Mouse (Mus musculus): ENCODE results near the gene Asb16. TPM values are rescaled to one million over a fixed set of nuclear protein-coding genes. Genes with fewer than 3 reads are reported as not detected.
A peak's percentile ranks its signal among the peaks of the same experiment; 100 is the strongest.

The Asb16 gene
- polyA plus RNA-seq, 1 experiment from 2014 or later: 0.05 TPM

DNA sequence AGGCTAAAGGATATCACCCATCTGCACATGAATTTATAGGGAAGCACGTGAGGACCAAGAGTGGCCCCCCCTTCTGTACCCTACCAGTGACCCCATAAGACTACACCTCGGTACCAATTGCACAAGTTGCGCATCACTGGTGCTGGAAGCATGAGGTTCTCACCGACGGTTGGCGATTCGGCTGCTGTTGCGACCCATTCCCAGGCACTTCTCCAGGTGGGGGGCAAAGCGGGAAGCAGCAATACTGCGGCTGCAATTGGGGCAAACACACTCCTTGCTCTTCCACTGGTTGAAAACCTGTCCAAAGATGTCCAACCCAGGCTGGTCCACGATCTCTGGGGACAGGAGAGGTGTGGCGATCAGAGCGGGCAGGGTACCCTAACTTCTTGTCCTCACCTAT is 25.4 kb downstream of the Asb16 start:
- H3K9me3 ChIP-seq (replicated peaks): no peaks in the 10 kb centered on the region
- H3K4me3 ChIP-seq: peak overlapping the region; percentile 94
- WGBS: 95% methylated on average over 13 of the region's 13 CpGs
- no peaks in the 10 kb centered on the region for H3K27me3 ChIP-seq (ENCODE audit: low read depth, poor library complexity, severe bottlenecking)
- DNase-seq (ENCODE audit: low spot score): no peak
- peaks cover 57% of the 10 kb centered on the region for H3K36me3 ChIP-seq
- peaks cover 37% of the 10 kb centered on the region for H3K4me1 ChIP-seq
- no peak overlapping the region for H3K27ac ChIP-seq (replicated peaks)

DNA sequence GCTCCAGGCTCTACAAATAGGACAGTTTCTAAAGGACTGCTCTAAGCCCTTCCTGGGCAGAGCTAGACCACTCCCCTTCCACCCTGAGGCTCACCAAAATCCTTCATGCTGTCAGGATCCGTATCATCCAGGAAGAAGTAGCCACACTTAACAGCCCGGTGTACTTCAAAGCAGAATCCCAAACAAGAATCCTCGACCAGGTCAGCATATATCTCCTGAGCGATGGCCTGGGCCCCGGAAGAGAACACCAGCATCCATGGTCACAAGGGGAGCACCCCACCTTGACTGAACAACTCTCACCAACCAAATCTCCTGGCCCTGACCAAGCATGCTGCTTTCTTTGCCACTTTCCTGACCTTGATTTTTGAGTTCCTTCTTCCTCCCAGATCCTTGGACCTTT is 25.9 kb downstream of the Asb16 start:
- H3K36me3 ChIP-seq: peaks cover 52% of the 10 kb centered on the region
- DNase-seq (ENCODE audit: low spot score): no peak
- 89% methylated on average over 5 of the region's 5 CpGs for WGBS

DNA sequence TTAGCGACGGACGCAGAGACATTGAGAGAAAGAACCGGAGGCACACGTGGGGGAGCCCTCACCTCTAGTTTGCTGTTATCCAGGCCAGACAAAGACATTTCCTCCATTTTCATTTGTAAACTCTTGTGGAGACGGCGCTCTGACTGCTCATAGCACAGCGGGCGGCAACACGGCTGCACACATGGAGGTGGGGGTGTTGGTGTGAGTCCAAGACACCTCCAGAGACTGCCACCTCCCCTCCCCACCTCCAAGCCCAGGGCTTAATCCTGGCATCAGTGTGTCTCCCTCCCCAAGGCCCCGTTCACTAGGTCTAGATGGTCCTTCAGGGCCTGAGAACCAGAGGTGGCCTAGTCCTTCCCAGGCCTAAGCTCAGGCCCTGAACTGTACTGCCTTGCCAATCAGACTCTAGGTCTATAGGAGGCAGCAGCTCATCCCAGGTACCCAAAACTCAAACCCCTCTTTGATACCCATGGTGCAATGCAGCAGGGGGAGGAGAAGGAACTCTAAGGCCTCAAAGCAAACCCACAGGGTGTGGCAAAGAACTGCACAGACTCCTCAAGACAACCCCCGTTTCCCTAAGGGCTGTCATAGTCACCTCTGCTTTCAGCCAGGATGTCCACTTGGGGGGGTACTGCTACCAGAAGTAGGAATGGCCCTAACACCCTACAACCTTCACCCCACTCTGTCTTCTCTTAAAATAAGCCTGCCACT is 26.5 kb downstream of the Asb16 start:
- H3K4me1 ChIP-seq: peaks cover 35% of the 10 kb centered on the region
- no peaks in the 10 kb centered on the region for H3K27me3 ChIP-seq (ENCODE audit: low read depth, poor library complexity, severe bottlenecking)
- no peaks in the 10 kb centered on the region for H3K9me3 ChIP-seq (replicated peaks)
- 82% methylated on average over 12 of the region's 12 CpGs for WGBS
- peak overlapping the region; percentile 94 for H3K4me3 ChIP-seq
- DNase-seq (ENCODE audit: low spot score): no peak
- peak overlapping the region; percentile 98 for H3K27ac ChIP-seq (replicated peaks)
- peaks cover 46% of the 10 kb centered on the region for H3K36me3 ChIP-seq

More for the DNA sequence above, 25.9 kb downstream of the Asb16 start:
- Histone ChIP-seq H3K27ac (replicated peaks) (no peak overlapping the region), H3K27me3 (ENCODE audit: low read depth, poor library complexity, severe bottlenecking) (no peaks in the 10 kb centered on the region), H3K4me3 (peak overlapping the region; percentile 94), H3K9me3 (replicated peaks) (no peaks in the 10 kb centered on the region), H3K4me1 (peaks cover 34% of the 10 kb centered on the region)

DNA sequence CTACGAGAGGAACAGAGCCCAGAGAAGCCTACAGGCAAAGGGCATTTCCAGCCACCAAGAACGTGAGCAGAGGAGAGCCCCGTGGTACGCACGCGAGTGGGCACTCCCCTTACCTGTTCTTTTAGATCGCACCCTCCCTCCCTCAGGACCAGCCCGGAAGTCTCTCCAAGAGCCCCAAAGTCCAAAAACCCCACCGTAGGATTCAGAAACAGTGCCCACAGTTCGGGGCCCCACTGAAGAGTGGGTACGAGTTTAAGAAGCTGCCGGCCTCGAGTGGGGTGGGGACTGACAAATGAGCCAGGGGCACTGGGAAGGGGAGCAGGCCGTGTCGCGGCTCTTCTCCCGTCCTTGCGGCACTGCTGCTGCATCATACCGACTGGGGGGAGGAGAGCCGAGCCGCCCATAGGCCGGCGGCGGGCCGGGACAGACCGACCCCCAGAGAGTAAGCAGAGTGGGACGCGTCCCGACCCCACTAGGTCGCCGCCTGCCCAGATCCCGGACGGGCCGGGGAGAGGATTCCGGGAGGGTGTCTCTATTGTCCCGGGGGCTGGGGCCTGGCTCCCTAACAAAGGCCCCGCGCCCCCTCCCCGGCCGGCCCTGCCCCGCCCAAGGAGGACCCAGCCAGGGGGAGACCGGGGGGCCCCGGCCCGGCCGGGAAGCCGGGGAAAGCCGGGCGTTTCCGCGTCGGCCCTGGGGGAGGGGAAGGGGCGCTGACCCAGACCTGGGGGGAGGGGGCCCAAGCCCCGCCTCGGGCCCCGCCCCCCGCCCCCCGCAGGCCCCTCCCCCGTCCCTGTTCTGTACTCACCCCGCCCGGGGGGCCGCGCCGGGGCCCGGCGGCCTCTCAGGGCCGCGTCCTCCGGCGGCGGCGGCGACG is 27.3 kb downstream of the Asb16 start:
- no peaks in the 10 kb centered on the region for H3K9me3 ChIP-seq (replicated peaks)
- H3K36me3 ChIP-seq: peaks cover 38% of the 10 kb centered on the region
- peaks cover 35% of the 10 kb centered on the region for H3K4me1 ChIP-seq
- WGBS: under 1% methylated on average over 61 of the region's 73 CpGs
- DNase-seq (ENCODE audit: low spot score): peak; percentile 82
- H3K27ac ChIP-seq (replicated peaks): peak overlapping the region; percentile 98
- no peaks in the 10 kb centered on the region for H3K27me3 ChIP-seq (ENCODE audit: low read depth, poor library complexity, severe bottlenecking)
- H3K4me3 ChIP-seq: peak overlapping the region; percentile 94

DNA sequence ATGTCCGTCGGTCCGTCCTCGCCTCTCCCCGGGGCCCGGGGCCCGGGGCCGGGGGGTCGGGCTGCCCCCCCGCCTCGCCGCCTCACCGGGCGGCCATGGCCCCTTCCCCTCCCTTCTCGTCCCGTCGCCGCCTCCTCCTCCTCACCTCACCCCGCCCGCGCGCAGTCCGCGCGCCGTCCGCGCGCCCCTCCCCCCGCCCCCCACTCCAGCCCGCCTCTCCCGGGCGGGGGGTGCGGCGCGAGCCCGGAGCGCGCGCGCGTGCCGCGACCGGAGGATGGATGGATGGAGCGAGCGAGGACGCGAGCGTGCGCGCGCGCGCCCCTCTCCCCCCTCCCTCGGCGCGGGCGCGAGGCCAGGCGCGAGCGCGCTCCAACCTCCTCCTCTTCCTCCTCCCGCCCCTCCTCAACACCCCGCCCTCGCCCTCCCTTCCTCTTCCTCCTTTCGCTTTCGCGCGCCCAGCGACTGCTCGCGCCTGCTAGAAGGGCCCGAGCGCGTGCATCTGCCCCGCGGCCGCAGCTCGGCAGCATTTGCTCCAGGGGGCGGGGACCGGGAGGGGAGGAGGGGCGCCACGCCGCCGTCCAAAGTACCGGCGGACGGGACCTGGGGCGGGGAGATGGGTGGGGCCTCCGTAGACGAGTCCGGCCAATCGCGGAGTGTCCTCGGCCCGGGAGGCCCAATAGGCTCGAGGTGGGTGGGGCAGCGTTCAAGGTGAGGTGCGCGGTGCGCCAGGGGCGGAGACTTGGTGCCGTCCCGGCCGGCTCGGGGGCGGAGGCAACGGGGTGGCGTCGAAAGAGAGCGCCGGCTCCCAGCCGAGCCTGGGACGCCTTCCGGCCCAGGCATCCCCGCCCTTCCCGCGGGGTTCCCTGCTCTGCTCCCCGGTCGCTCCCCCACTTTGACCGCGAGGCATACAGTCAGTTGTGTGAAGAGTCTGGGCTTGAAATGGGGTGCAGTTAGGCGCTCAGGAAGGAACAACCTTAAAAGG is 28.2 kb downstream of the Asb16 start, which contains the start of gene Atxn7l3:
Atxn7l3 (minus strand) TSS at position 141 of the 982 bp plus-strand sequence.
- Histone ChIP-seq H3K27ac (replicated peaks) (peak within 1 kb of the TSS; percentile 98), H3K4me1 (peaks cover 35% of the 10 kb centered on the region), H3K27me3 (ENCODE audit: low read depth, poor library complexity, severe bottlenecking) (no peaks in the 10 kb centered on the region), H3K9me3 (replicated peaks) (no peaks in the 10 kb centered on the region), H3K4me3 (peak within 1 kb of the TSS; percentile 94), H3K36me3 (peaks cover 28% of the 10 kb centered on the region)
- under 1% methylated on average over 90 of the region's 125 CpGs for WGBS
- peak; percentile 99 for DNase-seq (ENCODE audit: low spot score)

DNA sequence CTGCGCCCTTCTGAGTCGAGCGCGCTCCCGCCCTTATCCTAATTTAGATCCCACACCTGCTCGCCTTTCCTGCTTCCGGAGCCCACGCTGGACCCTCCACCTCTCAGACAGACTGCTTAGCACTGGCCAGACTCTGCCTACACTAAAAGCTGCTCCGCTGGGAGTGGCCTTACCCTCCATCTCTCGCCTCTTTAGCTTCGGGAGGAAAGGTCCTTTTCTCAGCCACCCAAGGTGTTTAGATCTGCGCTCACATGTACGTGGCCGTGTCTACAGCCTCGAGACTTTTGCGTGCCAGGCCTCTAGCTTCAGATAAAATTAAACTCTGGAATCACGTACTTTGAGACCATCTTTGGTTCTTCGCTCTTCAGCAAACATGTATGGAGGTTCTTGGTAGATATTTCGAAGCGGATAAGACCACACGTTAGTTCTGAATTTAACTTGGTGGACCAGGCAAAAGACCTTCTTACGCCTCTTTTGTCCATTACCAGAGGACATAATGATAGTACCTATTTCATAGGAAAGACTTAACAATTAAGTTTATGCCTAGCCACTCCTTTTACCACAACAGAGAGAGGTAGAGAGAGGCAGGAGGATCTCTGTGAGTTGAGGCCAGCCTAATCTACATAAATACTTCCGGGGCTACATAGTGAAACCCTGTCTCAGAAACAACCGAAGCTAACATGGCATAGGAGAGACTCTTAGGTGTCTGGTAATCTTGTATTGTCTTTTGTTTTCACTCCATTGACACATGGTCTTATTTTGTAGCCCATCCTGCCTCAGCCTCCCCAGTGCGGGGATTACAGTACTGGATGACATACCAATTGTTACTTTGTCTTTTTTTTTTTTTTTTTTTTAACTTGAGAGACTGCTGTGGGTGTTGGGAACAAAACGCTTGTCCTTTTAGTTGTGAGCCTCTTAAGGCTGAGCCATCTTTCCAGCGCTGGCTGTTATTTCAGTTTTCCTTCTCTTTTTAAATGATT is 29.3 kb downstream of the Asb16 start:
- 29% methylated on average over 27 of the region's 27 CpGs for WGBS
- H3K4me3 ChIP-seq: peak overlapping the region; percentile 94
- peaks cover 35% of the 10 kb centered on the region for H3K4me1 ChIP-seq
- H3K36me3 ChIP-seq: peaks cover 18% of the 10 kb centered on the region
- no peaks in the 10 kb centered on the region for H3K27me3 ChIP-seq (ENCODE audit: low read depth, poor library complexity, severe bottlenecking)
- peak overlapping the region; percentile 98 for H3K27ac ChIP-seq (replicated peaks)
- H3K9me3 ChIP-seq (replicated peaks): no peaks in the 10 kb centered on the region
- DNase-seq (ENCODE audit: low spot score): no peak

DNA sequence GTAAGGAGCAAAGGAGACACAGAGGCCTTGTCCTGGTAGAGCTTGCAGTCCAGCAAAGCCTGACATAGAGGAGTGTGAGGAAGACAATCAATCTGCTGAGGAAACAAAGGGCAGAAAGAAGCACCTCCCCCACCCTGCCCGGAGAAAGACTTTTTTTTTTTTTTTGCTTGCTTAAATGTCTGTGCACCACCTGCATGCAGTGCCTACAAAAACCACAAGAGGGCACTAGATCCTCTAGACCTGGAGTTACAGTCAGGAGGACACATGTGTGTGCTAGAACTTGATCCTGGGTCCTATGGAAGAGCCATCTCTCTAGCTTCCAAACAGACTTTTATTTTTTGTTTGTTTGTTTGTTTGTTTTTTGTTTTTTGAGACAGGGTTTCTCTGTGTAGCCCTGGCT is 31.3 kb downstream of the Asb16 start:
- peaks cover under 1% of the 10 kb centered on the region; the same call in 1 of the 2 replicates for H3K36me3 ChIP-seq
- WGBS: 12% methylated on average over 1 of the region's 1 CpGs
- peak overlapping the region; percentile 57; the same call in 1 of the 2 replicates for H3K27ac ChIP-seq (replicated peaks)
- H3K4me3 ChIP-seq: no peak overlapping the region
- no peaks in the 10 kb centered on the region for H3K9me3 ChIP-seq (replicated peaks)
- peaks cover 25% of the 10 kb centered on the region for H3K4me1 ChIP-seq
- DNase-seq (ENCODE audit: low spot score): peak; percentile 65
- no peaks in the 10 kb centered on the region for H3K27me3 ChIP-seq (ENCODE audit: low read depth, poor library complexity, severe bottlenecking)

DNA sequence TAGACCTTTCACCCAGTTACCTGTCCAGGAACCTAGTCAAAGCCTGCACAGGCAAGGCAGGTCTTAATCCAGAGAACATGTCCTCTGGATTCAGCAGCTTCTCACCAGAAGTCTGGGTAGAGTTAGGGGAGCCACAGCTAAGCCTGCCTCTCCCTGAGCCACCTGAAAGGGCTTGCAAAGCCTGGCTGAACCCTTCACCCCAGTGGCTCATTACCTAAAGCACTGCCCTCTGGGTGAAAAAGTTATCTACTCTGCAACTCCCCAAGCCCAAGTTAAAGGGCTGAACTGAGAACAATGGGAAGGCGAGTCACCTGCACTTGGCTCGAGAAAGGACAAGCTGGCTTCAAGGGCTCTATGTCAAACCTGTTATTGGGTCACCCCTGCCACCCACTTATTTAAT is 35.6 kb downstream of the Asb16 start:
- no peaks in the 10 kb centered on the region for H3K9me3 ChIP-seq (replicated peaks)
- no peaks in the 10 kb centered on the region for H3K27me3 ChIP-seq (ENCODE audit: low read depth, poor library complexity, severe bottlenecking)
- H3K4me1 ChIP-seq: peaks cover 11% of the 10 kb centered on the region
- H3K27ac ChIP-seq (replicated peaks): no peak overlapping the region
- no peak overlapping the region for H3K4me3 ChIP-seq
- 60% methylated on average over 2 of the region's 2 CpGs for WGBS
- peaks cover 39% of the 10 kb centered on the region for H3K36me3 ChIP-seq
- DNase-seq (ENCODE audit: low spot score): no peak

DNA sequence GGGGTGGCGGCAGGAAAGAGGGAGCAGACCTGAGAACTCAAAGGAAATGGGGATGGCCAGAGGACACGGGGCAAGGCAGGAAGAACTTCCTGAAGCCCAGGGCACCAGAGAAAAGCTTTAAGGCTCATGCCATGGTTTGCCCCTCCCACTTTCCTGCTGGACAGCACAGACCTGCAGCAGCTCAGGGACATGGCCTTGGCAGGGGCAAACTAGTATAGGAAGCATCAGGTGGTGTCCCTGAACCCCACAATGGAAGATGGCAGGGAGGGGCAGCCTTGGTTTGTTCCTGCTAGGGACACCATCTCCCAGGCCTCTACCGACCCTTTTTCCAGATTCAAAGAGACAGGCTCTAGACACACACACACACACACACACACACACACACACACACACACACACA is 36.8 kb downstream of the Asb16 start:
- Histone ChIP-seq H3K4me3 (no peak overlapping the region), H3K27me3 (ENCODE audit: low read depth, poor library complexity, severe bottlenecking) (no peaks in the 10 kb centered on the region), H3K4me1 (peaks cover 19% of the 10 kb centered on the region), H3K36me3 (peaks cover 51% of the 10 kb centered on the region), H3K27ac (replicated peaks) (no peak overlapping the region), H3K9me3 (replicated peaks) (no peaks in the 10 kb centered on the region)
- whole genome bisulfite sequencing: 53% methylated on average over 3 of the region's 3 CpGs
- DNase-seq (ENCODE audit: low spot score): no peak

DNA sequence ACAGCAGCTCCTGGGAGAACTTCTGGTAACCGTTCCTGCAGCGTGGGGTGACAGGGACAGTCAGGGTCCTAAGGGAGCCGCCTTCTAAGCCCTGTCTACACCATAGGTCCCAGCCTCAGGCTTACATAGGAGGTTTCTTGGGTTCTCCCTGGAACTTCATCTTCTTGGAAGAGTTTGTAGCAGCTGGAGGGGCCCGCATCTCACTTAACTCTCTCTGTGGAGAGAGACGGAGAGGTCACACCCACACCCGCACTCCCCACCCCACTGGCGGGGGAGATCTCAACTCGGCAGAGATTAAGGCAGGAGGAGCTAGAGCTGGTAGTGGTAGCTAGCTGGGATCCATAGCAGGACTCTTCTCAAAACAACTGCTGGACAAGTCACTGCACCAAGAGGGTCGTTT is 39.6 kb downstream of the Asb16 start:
- H3K27ac ChIP-seq (replicated peaks): no peak overlapping the region
- no peak overlapping the region for H3K4me3 ChIP-seq
- DNase-seq (ENCODE audit: low spot score): no peak
- H3K9me3 ChIP-seq (replicated peaks): no peaks in the 10 kb centered on the region
- H3K4me1 ChIP-seq: peaks cover 34% of the 10 kb centered on the region
- H3K27me3 ChIP-seq (ENCODE audit: low read depth, poor library complexity, severe bottlenecking): no peaks in the 10 kb centered on the region
- peaks cover 79% of the 10 kb centered on the region for H3K36me3 ChIP-seq
- WGBS: 89% methylated on average over 9 of the region's 9 CpGs

DNA sequence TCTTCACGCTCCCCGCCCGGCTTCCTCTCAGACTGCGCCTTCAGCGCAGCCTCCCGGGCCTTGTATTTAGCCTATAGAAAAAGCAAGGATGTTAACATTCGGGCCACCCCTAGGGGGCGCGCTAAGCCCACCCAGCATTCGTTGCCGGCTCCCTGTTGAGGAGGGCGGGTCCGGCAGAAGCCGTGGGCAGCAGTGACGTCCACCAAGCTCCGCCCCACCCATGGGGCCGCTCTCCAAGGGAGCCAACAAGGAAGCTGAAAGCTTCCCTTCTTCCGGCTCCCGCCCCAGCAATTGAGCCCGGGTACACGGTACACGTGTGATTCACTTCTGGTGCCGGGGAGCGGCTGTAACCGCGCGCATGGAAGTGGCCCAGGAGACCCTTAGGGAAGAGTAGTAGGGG is 40.4 kb downstream of the Asb16 start:
- WGBS: 1% methylated on average over 27 of the region's 27 CpGs
- H3K36me3 ChIP-seq: peaks cover 87% of the 10 kb centered on the region
- peak overlapping the region; percentile 69 for H3K27ac ChIP-seq (replicated peaks)
- no peaks in the 10 kb centered on the region for H3K9me3 ChIP-seq (replicated peaks)
- DNase-seq (ENCODE audit: low spot score): peak; percentile 97
- H3K27me3 ChIP-seq (ENCODE audit: low read depth, poor library complexity, severe bottlenecking): no peaks in the 10 kb centered on the region
- peak overlapping the region; percentile 52 for H3K4me3 ChIP-seq
- peaks cover 34% of the 10 kb centered on the region for H3K4me1 ChIP-seq
